Mouse (Mus musculus) liver, adult 2 months (tissue): ENCODE measurements around the gene Cpz. TPM values are rescaled to one million over a fixed set of nuclear protein-coding genes. Genes with fewer than 3 reads are reported as not detected.

ENCODE experiments used
- DNase-seq: peaks from one replicate; pipeline ENCODE4 v3.0.0-alpha.2; 2011; ENCODE audit warnings: low read depth, low spot score; ENCODE audit errors: extremely low read depth
- H3K27ac ChIP-seq: fragments of 200-500 bp; replicated peaks from 2 replicates; pipeline ENCODE4 v1.5.1; 2012; ENCODE audit warnings: low read depth, mild to moderate bottlenecking, control low read depth, inconsistent platforms, low read length; ENCODE audit not compliant: insufficient read depth
- H3K27me3 ChIP-seq: fragments of 200-500 bp; 2 replicates; pipeline ENCODE4 v1.6.1; 2012; ENCODE audit warnings: mild to moderate bottlenecking, moderate library complexity, low read length, inconsistent platforms; ENCODE audit not compliant: control insufficient read depth, insufficient read depth
- H3K36me3 ChIP-seq: fragments of 200-500 bp; 2 replicates; pipeline ENCODE4 v1.6.1; 2012; ENCODE audit warnings: low read length, inconsistent platforms; ENCODE audit not compliant: control insufficient read depth, insufficient read depth
- H3K4me1 ChIP-seq: fragments of 200-500 bp; 2 replicates; pipeline ENCODE4 v1.6.1; 2011; ENCODE audit warnings: low read length; ENCODE audit not compliant: control insufficient read depth, insufficient read depth
- H3K4me3 ChIP-seq: fragments of 200-500 bp; 2 replicates; pipeline ENCODE4 v1.5.1; 2011; ENCODE audit warnings: low read depth, mild to moderate bottlenecking, control low read depth, low read length, moderate library complexity; ENCODE audit not compliant: insufficient read depth
- H3K79me2 ChIP-seq: fragments of 200-500 bp; 2 replicates; pipeline ENCODE4 v1.6.1; 2012; ENCODE audit warnings: inconsistent platforms, mild to moderate bottlenecking, low read length, moderate library complexity; ENCODE audit not compliant: control insufficient read depth, insufficient read depth
- H3K9ac ChIP-seq: fragments of 200-500 bp; 2 replicates; pipeline ENCODE4 v1.6.1; 2012; ENCODE audit warnings: low read depth, mild to moderate bottlenecking, control low read depth, inconsistent platforms, low read length
- CTCF ChIP-seq: fragments of 200-500 bp; IDR thresholded peaks from 2 replicates; pipeline ENCODE4 v1.5.1; 2011; ENCODE audit warnings: low read depth, low read length, control low read depth
- POLR2A ChIP-seq: fragments of 200-500 bp; IDR thresholded peaks from 2 replicates; pipeline ENCODE4 v1.6.1; 2011; ENCODE audit warnings: low read length, control low read depth; ENCODE audit not compliant: insufficient read depth; ENCODE audit errors: extremely low read depth
- WGBS: fragments of 180-500 bp; shearing (Covaris S2); methylation state at CpG from one replicate; pipeline ENCODE4 v1.1.7; 2018; 5-methylcytosine and 5-hydroxymethylcytosine counted together
- polyA plus RNA-seq: library from polyadenylated mRNA; depleted of rRNA; stranded (reverse); fragments of >200 nt; gene quantifications from 2 replicates; pipeline ENCODE4 v1.2.3, GENCODE M21; 2012
- total RNA-seq: library from RNA; depleted of rRNA; stranded (reverse); fragments of >200 nt; gene quantifications from 2 replicates; pipeline ENCODE4 v1.2.3, GENCODE M21; 2014

Cpz gene
- total and polyA plus RNA-seq, 2 experiments = 0.55 to 1.2 TPM

- no peaks in the 10 kb centered on the region for H3K27me3 ChIP-seq
- no peaks in the 10 kb centered on the region for H3K79me2 ChIP-seq
- H3K36me3 ChIP-seq = no peaks in the 10 kb centered on the region
- H3K4me3 ChIP-seq = no peak overlapping the region
- H3K27ac ChIP-seq = no peak overlapping the region
- no peaks in the 10 kb centered on the region for H3K4me1 ChIP-seq
- TF ChIP-seq POLR2A = no peak
- TF ChIP-seq CTCF = no peak
- DNase-seq = no peak
- WGBS = 51% methylated on average over 7 of the region's 7 CpGs
- H3K9ac ChIP-seq = no peak overlapping the region
These were observed 26.6 kb upstream of the Cpz start for GRCm38 (mm10) chr5:35551855-35552837.

GRCm38 (mm10) chr5:35546127-35546526 is 20.6 kb upstream of the Cpz start:
- Histone ChIP-seq H3K4me3 (no peak overlapping the region), H3K4me1 (no peaks in the 10 kb centered on the region), H3K27me3 (no peaks in the 10 kb centered on the region), H3K36me3 (no peaks in the 10 kb centered on the region), H3K27ac (no peak overlapping the region), H3K79me2 (no peaks in the 10 kb centered on the region), H3K9ac (no peak overlapping the region)
- DNase-seq = no peak
- TF ChIP-seq CTCF = no peak
- TF ChIP-seq POLR2A = no peak

- no peak overlapping the region for H3K9ac ChIP-seq
- H3K4me1 ChIP-seq = no peaks in the 10 kb centered on the region
- no peaks in the 10 kb centered on the region for H3K79me2 ChIP-seq
- no peaks in the 10 kb centered on the region for H3K36me3 ChIP-seq
- no peak for DNase-seq
- 67% methylated on average over 4 of the region's 4 CpGs for WGBS
- no peak for TF ChIP-seq CTCF
- TF ChIP-seq POLR2A = no peak
- H3K4me3 ChIP-seq = no peak overlapping the region
- peak overlapping the region; percentile 43; the same call in 1 of the 2 replicates for H3K27ac ChIP-seq
- no peaks in the 10 kb centered on the region for H3K27me3 ChIP-seq
These were observed 15.7 kb upstream of the Cpz start for GRCm38 (mm10) chr5:35541059-35541790.

- Histone ChIP-seq H3K27ac (peak overlapping the region; percentile 43; the same call in 1 of the 2 replicates), H3K36me3 (no peaks in the 10 kb centered on the region), H3K4me3 (no peak overlapping the region), H3K79me2 (no peaks in the 10 kb centered on the region), H3K9ac (no peak overlapping the region), H3K4me1 (no peaks in the 10 kb centered on the region), H3K27me3 (no peaks in the 10 kb centered on the region)
- DNase-seq = peak; percentile 9
- WGBS = 71% methylated on average over 5 of the region's 5 CpGs
- TF ChIP-seq POLR2A (no peak), CTCF (no peak)
These were observed 15.1 kb upstream of the Cpz start for GRCm38 (mm10) chr5:35540555-35540954.

GRCm38 (mm10) chr5:35539576-35539975 is 14.1 kb upstream of the Cpz start:
- no peak overlapping the region for H3K4me3 ChIP-seq
- H3K36me3 ChIP-seq = no peaks in the 10 kb centered on the region
- TF ChIP-seq POLR2A = no peak
- no peak for TF ChIP-seq CTCF
- H3K27ac ChIP-seq = no peak overlapping the region
- no peak overlapping the region for H3K9ac ChIP-seq
- H3K27me3 ChIP-seq = no peaks in the 10 kb centered on the region
- H3K4me1 ChIP-seq = no peaks in the 10 kb centered on the region
- H3K79me2 ChIP-seq = no peaks in the 10 kb centered on the region
- no peak for DNase-seq
- 63% methylated on average over 4 of the region's 4 CpGs for WGBS

GRCm38 (mm10) chr5:35538022-35538421 is 12.5 kb upstream of the Cpz start:
- Histone ChIP-seq H3K4me3 (no peak overlapping the region), H3K27ac (no peak overlapping the region), H3K9ac (no peak overlapping the region), H3K36me3 (no peaks in the 10 kb centered on the region), H3K27me3 (no peaks in the 10 kb centered on the region), H3K4me1 (no peaks in the 10 kb centered on the region), H3K79me2 (no peaks in the 10 kb centered on the region)
- 89% methylated on average over 3 of the region's 3 CpGs for WGBS
- no peak for DNase-seq
- TF ChIP-seq POLR2A (no peak), CTCF (no peak)
